Mouse (Mus musculus) C3H10T1/2 (cell line): ENCODE data around the gene Gm21083. TPM values are rescaled to one million over a fixed set of nuclear protein-coding genes. Genes with fewer than 3 reads are reported as not detected.

ENCODE experiments used
- polyA plus RNA-seq, 2 experiments: library from polyadenylated mRNA; unstranded; fragments of >200 nt; fragmentation: generic; extraction: Trizol; gene quantifications; one replicate each; pipeline ENCODE4 v1.2.1; 2012; ENCODE audit warnings: missing spikeins in 2 of 2

Gene Gm21083
- not detected for polyA plus RNA-seq

GRCm38 (mm10) chr5:15577033-15577432 is at the start of gene Gm21083:
TSS of gene Gm21083 (plus strand) at chr5:15577333.

GRCm38 (mm10) chr5:15529122-15529521 is 48.0 kb upstream of the Gm21083 start, which contains the start of gene Gm21190:
TSS of gene Gm21190 (minus strand) at chr5:15529222.

DNA sequence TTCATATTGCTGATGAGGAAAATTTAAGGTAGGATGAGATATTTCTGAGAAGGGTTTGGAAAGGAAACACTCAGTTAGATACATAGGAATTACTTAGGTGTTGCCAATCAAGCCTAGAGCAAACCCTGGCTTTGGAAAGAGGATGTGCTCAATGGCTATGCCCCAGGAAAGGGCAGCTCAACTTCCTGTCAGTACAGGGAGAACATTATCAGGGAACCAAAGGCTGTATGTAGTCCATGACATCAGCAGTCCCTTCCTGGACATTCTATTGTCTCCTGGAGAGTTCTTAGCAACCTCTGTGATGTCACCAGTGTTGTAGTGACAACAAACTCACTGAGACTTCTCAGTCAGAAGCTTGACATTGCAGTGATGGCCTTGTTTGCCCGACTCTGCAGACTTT is 41.6 kb downstream of the Gm21083 start, which contains the start of gene Speer4d:
TSS of gene Speer4d (plus strand) at position 301 of the 400 bp plus-strand sequence.

Other genes with a start within 250 kb of the Gm21083 start
- gene Gm21149, start 100.8 kb upstream of the Gm21083 start, polyA plus RNA-seq: not detected
- not detected for gene Gm21190, start 48.1 kb upstream of the Gm21083 start, polyA plus RNA-seq
- not detected for gene Speer4d, start 41.7 kb downstream of the Gm21083 start, polyA plus RNA-seq
- gene 4930572O03Rik, start 79.7 kb downstream of the Gm21083 start, polyA plus RNA-seq: not detected
- not detected for gene Speer4c, start 136.9 kb downstream of the Gm21083 start, polyA plus RNA-seq